Mouse (Mus musculus): Measurements from ENCODE around the gene Pard3b.
"Not testable (repeated sequence)": the region's sequence is repeated elsewhere in the genome, so short reads cannot be mapped to it uniquely, and the experiment has no call there.

Gene Pard3b

GRCm38 (mm10) chr1:62566596-62566995 is 928.0 kb downstream of the Pard3b start:
- DNase-seq (ENCODE audit: low read depth, low spot score) = no peak

GRCm38 (mm10) chr1:62576939-62577590 is 938.4 kb downstream of the Pard3b start:
- DNase-seq (ENCODE audit: low read depth, low spot score) = no peak

GRCm38 (mm10) chr1:62579024-62579765 is 940.6 kb downstream of the Pard3b start:
- DNase-seq (ENCODE audit: low read depth, low spot score) = no peak

GRCm38 (mm10) chr1:62580314-62580935 is 941.8 kb downstream of the Pard3b start:
- DNase-seq (ENCODE audit: low read depth, low spot score) = no peak

GRCm38 (mm10) chr1:62582476-62582875 is 943.9 kb downstream of the Pard3b start:
- DNase-seq (ENCODE audit: low read depth, low spot score) = no peak

DNA sequence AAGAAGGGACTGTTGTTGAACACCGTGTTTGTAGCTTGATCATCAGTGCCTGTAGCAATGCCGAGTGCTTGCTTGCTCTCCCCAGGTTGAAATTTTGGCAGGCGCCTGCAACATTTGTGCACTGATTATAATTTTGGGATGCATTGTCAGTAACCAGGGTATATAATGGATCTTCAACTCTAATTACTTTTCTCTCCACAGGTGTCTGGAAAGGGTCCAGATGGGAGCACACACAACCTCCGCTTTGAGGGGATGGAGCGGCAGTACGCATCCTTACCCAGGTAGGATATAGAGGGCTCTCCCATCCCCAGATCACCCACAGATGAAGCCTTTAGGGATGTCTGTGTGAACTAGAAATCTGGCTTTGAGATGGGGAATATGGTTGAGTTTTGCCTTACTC is 948.9 kb downstream of the Pard3b start:
- DNase-seq (ENCODE audit: low read depth, low spot score) = no peak

DNA sequence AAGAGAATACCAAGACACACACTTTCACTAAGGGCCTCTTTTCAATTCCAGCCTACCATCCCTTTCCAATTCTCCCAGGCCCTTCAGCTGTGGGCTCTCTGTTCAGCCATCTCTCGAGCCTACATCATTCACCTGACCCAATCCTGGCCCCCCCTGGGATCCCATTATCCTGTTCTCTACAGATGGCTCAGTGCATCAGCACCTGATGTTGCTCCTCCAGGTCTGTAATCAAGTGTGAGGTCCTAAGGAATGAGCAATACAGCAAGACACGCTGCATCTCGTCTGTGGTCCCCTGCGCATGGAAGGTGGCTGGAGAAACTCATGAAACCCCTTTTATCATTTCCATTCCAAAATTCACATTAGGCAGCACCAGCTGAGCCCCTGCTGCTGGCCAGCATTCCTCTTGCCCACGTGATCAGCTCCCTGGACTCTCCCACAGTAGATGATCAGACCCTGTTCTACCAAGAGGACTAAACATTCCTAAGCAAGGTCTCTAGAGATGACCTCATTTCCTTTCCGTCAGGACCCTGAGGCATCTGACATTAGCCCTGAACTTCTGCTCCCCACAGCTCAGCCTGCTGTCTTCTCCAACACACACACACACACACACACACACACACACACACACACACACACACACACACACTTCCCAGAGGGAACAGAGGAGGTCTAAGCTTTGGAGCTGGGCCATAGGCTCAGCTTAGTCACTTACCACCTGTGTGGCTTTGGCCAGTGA is 952.8 kb downstream of the Pard3b start:
- no peak for DNase-seq (ENCODE audit: low read depth, low spot score)

DNA sequence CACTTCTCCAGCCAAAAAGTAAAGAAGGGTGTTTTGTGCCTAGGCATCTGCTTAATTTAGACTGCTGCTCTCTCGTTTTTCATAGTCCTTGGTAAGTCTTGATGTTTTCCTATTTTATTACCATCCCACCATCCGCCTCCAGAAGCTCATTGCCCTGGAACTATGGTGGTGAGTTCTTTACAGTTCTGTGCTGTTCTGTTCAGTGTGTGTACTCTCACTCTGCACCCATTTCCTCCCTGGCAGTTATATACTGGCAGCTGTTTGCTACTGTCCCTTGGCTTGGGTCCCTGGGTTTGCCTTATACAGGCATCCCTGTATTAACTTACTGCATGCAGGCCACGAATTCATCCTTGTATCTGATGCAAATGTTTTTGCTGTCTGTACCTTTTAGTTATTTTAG is 956.8 kb downstream of the Pard3b start:
- DNase-seq (ENCODE audit: low read depth, low spot score) = no peak

DNA sequence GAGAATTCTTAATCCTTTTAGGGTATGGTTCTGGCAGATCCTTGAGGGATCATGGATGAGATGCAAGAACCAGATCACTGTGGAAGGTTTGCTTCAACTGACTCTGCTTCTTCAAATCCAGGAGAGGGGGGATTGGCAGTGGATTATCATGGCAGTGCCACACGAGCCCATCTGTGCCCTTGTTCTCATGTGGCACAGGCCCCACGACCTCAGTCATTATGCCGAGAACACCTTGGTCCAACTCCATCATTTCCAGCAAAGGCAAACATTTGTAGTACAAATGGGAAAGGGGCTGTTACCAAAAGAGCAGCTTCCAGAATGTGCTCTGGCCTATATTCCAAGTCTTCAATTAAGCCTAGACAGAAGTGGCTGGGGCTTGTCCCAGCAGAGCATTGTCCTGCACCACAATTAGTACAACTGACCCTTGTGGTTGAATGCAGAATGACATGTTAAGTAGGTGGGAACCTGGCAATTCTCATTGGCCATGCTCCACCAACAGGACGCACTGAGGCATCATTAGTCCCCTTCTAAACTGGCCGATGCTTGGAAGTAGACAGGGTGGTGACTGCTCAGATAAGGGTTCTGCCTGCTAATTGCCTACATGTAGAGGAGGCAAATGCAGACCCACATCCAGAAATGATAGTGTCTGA is 959.3 kb downstream of the Pard3b start:
- DNase-seq (ENCODE audit: low read depth, low spot score) = no peak

DNA sequence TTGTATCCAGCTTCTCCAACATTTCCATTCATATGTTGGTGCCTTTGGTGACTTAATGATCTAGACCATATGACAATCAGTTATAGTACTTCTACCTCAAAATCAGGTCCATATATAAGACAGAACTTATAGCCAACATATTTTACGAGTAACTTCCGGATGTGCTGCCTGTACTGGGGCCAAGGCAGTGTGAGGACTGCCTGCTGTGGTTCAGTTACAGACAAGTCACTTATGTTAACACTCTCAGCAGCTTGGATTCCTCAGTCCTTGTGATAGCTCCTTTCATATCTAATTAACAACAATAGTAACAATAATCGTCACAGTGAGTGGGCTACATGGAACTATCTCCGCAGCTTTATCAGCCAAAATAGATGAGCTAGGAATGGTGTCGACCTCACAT is 959.9 kb downstream of the Pard3b start:
- DNase-seq (ENCODE audit: low read depth, low spot score) = no peak

DNA sequence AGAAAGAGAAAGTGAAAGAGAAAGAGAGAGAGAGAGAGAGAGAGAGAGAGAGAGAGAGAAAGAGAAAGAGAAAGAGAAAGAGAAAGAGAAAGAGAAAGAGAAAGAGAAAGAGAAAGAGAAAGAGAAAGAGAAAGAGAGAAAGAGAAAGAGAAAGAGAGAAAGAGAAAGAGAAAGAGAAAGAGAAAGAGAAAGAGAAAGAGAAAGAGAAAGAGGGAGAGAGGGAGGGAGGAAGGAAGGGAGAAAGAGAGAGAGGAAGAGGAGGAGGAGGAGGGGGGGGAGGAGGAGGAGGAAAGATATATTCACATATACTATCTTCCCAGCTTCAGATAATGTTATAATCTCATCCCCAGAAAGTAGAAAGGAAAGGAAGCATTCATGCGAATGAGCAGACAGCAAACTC is 966.0 kb downstream of the Pard3b start:
- not testable (repeated sequence) for DNase-seq (ENCODE audit: low read depth, low spot score)

DNA sequence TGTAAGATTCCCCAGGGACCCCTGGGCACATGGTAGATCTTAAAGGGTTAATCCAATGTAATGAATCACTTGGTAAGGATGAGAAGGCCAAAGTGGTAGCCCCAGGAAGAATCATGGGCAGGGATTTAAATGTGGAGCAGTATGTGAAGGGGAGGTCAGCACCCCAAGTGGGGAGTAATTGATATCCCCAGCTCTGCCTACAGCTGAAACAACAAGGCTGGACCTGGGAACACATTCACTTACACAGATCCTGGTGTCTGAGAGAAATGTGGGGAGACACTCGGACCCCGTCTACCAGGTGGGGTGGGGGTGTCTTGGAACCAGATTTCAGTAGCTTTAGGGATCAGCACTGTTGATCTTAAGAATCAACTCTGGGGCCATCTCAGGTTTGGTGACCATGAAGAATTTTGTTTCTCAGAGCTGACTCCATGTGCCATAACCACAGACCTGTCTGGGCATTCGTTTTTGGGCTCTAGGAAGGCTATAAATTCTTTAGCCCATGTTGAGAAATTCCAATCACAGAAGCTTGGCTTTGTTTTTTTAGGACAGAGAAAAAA is 979.6 kb downstream of the Pard3b start:
- DNase-seq (ENCODE audit: low read depth, low spot score) = no peak

DNA sequence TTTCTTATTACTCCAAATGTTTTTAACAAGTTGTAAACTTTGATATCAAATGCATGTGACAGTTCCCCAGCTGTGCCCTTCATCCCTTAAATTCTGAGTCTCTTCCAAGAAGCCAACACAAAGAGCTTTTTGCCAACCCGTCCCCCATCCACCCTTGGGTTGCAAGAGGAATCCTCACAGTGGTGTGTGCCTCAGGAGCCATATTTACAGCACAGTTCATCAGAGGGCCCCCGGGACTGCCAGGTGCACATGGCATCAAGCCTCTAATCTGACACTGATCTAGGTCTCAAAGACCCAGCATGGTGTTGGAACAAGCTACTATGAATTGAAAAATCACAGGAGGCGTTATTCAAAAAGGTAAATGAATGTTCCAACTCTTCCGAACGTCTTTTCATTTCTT is 980.8 kb downstream of the Pard3b start:
- DNase-seq (ENCODE audit: low read depth, low spot score) = no peak

DNA sequence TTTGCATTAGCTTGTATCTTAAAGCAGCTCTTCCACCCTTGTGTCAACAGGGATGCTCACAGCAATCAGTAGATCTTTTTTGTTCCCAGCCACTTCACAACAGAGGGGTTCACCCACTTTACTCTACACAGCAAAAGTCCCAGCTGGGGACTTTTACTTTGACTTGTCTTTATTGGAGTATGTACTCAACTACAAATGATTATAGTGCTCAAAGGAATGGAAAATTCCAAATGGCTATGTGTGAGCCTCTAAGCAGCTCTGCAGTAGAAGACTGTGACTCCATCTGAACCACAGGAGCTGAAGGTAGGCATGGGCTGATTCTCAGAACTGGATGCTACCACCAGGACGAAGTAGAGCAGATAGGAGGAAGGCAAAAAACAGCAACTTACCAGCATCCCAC is 983.8 kb downstream of the Pard3b start:
- DNase-seq (ENCODE audit: low read depth, low spot score) = no peak

DNA sequence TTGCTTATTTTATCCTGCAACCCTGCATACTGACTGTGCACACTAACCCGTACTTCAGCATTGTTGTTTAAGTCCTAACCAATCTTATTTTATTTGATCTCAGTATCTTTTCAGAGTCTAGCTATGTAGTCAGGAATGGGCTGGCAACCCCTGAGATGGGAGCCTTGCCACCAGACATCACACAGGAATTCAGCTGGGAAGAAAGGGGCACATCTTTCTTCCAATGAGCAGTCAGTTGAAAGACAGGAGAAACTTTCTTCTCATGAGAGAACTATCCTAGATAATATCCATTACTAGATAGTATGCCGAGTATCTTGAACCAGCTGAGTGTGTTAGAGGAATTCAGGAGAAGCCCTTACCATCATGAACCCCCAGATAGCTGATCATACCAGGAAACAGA is 985.5 kb downstream of the Pard3b start:
- no peak for DNase-seq (ENCODE audit: low read depth, low spot score)

- DNase-seq (ENCODE audit: low read depth, low spot score) = no peak
These were observed 986.2 kb downstream of the Pard3b start for GRCm38 (mm10) chr1:62624836-62625235.

DNA sequence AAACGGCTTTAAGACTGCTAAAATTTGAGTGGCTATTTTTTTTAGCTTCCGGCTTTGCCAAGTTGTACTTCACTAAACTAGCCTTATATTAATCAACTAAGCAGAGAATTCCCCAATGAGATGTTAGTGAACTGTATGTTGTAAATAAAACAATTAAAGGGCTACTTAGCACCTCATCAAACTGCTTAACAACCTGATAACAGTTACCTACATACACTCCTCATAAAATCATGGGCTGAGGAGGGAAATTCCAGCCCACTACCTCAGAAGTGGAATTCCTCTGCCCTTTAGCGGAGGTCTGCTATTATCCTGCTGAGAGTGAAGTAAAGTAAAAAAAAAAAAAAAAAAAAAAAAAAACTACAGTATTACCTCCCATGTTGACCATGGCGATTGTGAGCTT is 986.7 kb downstream of the Pard3b start:
- no peak for DNase-seq (ENCODE audit: low read depth, low spot score)

- no peak for DNase-seq (ENCODE audit: low read depth, low spot score)
These were observed 987.3 kb downstream of the Pard3b start for GRCm38 (mm10) chr1:62625819-62626505.

DNA sequence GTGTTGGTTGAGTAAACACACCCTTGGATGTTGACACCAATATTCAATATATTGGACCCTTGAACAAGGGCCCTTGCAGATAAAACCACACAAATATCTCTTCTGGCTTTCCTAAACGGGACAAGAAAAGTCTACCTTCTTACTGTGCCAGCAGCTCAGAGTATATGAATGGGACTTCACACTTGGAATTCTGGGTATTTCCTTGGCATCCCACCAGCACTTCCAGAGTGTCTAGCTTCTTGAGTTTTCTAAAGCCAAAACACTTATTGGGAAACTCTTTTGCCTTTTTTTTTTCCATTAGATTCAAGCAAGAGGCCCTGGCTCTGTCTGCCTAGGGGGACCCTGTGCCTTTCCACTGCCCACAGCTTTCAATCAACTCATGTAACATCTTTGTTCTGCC is 991.3 kb downstream of the Pard3b start:
- DNase-seq (ENCODE audit: low read depth, low spot score) = no peak

GRCm38 (mm10) chr1:62631511-62632305 is 993.1 kb downstream of the Pard3b start:
- no peak for DNase-seq (ENCODE audit: low read depth, low spot score)

All from retina, postnatal 7 days (tissue).